Mouse (Mus musculus) gastrocnemius, postnatal 14 days (tissue): Measurements from ENCODE around the gene Pla2g2e. TPM values are rescaled to one million over a fixed set of nuclear protein-coding genes. Genes with fewer than 3 reads are reported as not detected.
A peak's percentile ranks its signal among the peaks of the same experiment; 100 is the strongest.
"Not testable (repeated sequence)": the region's sequence is repeated elsewhere in the genome, so short reads cannot be mapped to it uniquely, and the experiment has no call there.

ENCODE experiments used
- DNase-seq: peaks from one replicate; pipeline ENCODE4 v3.0.0; 2021; ENCODE audit warnings: mixed read lengths
- intact Hi-C: fragments of 180-260 bp; cut with DNase I; formaldehyde crosslinking; loops from one replicate; pipeline ENCODE4 v1.15.1; 2025; ENCODE audit warnings: low total_unique reads
- long read RNA-seq, 2 experiments: library from polyadenylated mRNA; stranded (forward); transcript quantifications; one replicate each; pipeline ENCODE4 v2.0.0; 2021
- total RNA-seq, 2 experiments: library from RNA; stranded (reverse); gene quantifications; 2 replicates each; pipeline ENCODE4 v1.2.3; 2021

The Pla2g2e gene
- total RNA-seq = not detected
- long read RNA-seq, experiment 1 = 0 reads
- long read RNA-seq, experiment 2 = 0 reads

GRCm38 (mm10) chr4:138877731-138878130, at the start of gene Pla2g2e:
Pla2g2e (plus strand) TSS chr4:138877942.
- no peak for DNase-seq
- intact Hi-C loops = no loop called here

- intact Hi-C loops = no loop called here
- DNase-seq = no peak
Observed at GRCm38 (mm10) chr4:138839806-138840205, 37.9 kb upstream of the Pla2g2e start.

- no peak for DNase-seq
- intact Hi-C loops = no loop called here
Observed at GRCm38 (mm10) chr4:138840726-138841125, 37.0 kb upstream of the Pla2g2e start.

GRCm38 (mm10) chr4:138841386-138841785, 36.4 kb upstream of the Pla2g2e start:
- intact Hi-C loops = no loop called here
- no peak for DNase-seq

- DNase-seq = peak; percentile 61
- intact Hi-C loops = loop anchor here (2.0 to 5.0 kb wide), 3 partner anchors 99 to 404 kb away; no protein-coding TSS in a partner anchor
Observed at GRCm38 (mm10) chr4:138851463-138851862, 26.3 kb upstream of the Pla2g2e start.

GRCm38 (mm10) chr4:138852961-138853360, 24.8 kb upstream of the Pla2g2e start:
- intact Hi-C loops = loop anchor here (5.0 kb wide), 2 partner anchors 101 to 406 kb away; no protein-coding TSS in a partner anchor
- DNase-seq = no peak

- intact Hi-C loops = no loop called here
- no peak for DNase-seq
Observed at GRCm38 (mm10) chr4:138855092-138855632, 22.6 kb upstream of the Pla2g2e start.

- DNase-seq = peak; percentile 54
- intact Hi-C loops = no loop called here
Observed at GRCm38 (mm10) chr4:138856491-138856890, 21.3 kb upstream of the Pla2g2e start.

- no peak for DNase-seq
- intact Hi-C loops = no loop called here
Observed at GRCm38 (mm10) chr4:138857576-138857975, 20.2 kb upstream of the Pla2g2e start.

- intact Hi-C loops = no loop called here
- no peak for DNase-seq
Observed at GRCm38 (mm10) chr4:138858446-138858845, 19.3 kb upstream of the Pla2g2e start.

GRCm38 (mm10) chr4:138859245-138859644, 18.5 kb upstream of the Pla2g2e start:
- intact Hi-C loops = no loop called here
- DNase-seq = no peak

GRCm38 (mm10) chr4:138859728-138860127, 18.0 kb upstream of the Pla2g2e start:
- intact Hi-C loops = no loop called here
- DNase-seq = peak; percentile 75

GRCm38 (mm10) chr4:138863344-138863998, 14.3 kb upstream of the Pla2g2e start, which contains the start of gene Pla2g5:
Pla2g5 (minus strand) TSS chr4:138863482.
- no peak for DNase-seq
- intact Hi-C loops = no loop called here

GRCm38 (mm10) chr4:138865092-138865491, 12.7 kb upstream of the Pla2g2e start:
- intact Hi-C loops = no loop called here
- no peak for DNase-seq

GRCm38 (mm10) chr4:138865991-138866390, 11.8 kb upstream of the Pla2g2e start:
- DNase-seq = no peak
- intact Hi-C loops = no loop called here

- DNase-seq = peak; percentile 68
- intact Hi-C loops = no loop called here
Observed at GRCm38 (mm10) chr4:138866413-138866812, 11.3 kb upstream of the Pla2g2e start.

- intact Hi-C loops = no loop called here
- no peak for DNase-seq
Observed at GRCm38 (mm10) chr4:138868666-138869065, 9.1 kb upstream of the Pla2g2e start.

GRCm38 (mm10) chr4:138873864-138874263, 3.9 kb upstream of the Pla2g2e start, which contains the start of gene Gm13030:
Gm13030 (minus strand) TSS chr4:138873964.
- no peak for DNase-seq
- intact Hi-C loops = no loop called here

GRCm38 (mm10) chr4:138875275-138875674, 2.5 kb upstream of the Pla2g2e start:
- DNase-seq, intact Hi-C loops: not testable (repeated sequence)

- no peak for DNase-seq
- intact Hi-C loops = no loop called here
Observed at GRCm38 (mm10) chr4:138875986-138876385, 1.8 kb upstream of the Pla2g2e start.

- intact Hi-C loops = no loop called here
- DNase-seq = peak; percentile 31
Observed at GRCm38 (mm10) chr4:138878783-138879182, 1.0 kb downstream of the Pla2g2e start.
